Mouse (Mus musculus) gastrocnemius, adult 2 months (tissue): Measurements from ENCODE around the gene Krtap4-2. TPM values are rescaled to one million over a fixed set of nuclear protein-coding genes. Genes with fewer than 3 reads are reported as not detected.
"Not testable (repeated sequence)": the region's sequence is repeated elsewhere in the genome, so short reads cannot be mapped to it uniquely, and the experiment has no call there.

ENCODE experiments used
- DNase-seq: peaks from one replicate; pipeline ENCODE4 v3.0.0; 2022
- H3K27ac ChIP-seq: fragments of 200-600 bp; 2 replicates; pipeline ENCODE4 v1.8.1; 2022; ENCODE audit warnings: mild to moderate bottlenecking
- H3K4me3 ChIP-seq: fragments of 200-600 bp; 2 replicates; pipeline ENCODE4 v1.8.1; 2022; ENCODE audit warnings: mild to moderate bottlenecking, moderate library complexity
- CTCF ChIP-seq: fragments of 200-600 bp; IDR thresholded peaks from 2 replicates; pipeline ENCODE4 v1.8.1; 2022; ENCODE audit warnings: antibody characterized with exemption, mild to moderate bottlenecking, moderate library complexity
- intact Hi-C: fragments of 180-260 bp; cut with DNase I; formaldehyde crosslinking; loops from one replicate; pipeline ENCODE4 v1.15.1; 2025
- long read RNA-seq, 2 experiments: library from polyadenylated mRNA; stranded (forward); transcript quantifications; one replicate each; pipeline ENCODE4 v2.0.0; 2021
- total RNA-seq, 2 experiments: library from RNA; stranded (reverse); gene quantifications; 2 replicates each; pipeline ENCODE4 v1.2.3; 2021

Gene Krtap4-2
- total RNA-seq, result not detected
- long read RNA-seq, experiment 1, result 0 reads
- long read RNA-seq, experiment 2, result 0 reads

DNA sequence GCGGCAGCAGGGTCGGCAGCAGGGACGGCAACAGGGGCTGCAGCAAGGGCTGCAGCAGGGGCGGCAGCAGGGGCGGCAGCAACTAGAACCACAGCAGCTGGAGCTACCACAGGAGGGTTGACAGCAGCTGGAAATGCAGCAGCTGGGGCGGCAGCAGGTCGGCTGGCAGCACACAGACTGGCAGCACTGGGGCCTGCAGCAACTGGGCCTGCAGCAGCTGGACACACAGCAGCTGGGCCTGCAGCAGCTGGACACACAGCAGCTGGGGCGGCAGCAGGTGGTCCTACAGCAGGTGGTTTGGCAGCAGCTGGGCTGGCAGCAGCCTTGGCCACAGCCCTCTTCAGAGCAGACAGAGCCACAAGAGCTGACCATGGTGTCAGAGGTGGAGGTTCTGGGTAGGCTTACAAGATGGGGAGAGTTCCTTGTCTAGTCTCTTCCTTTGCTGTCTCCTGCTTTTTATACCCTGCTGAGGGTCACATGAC, at the start of gene Krtap4-2:
Krtap4-2 (minus strand) TSS at position 432 of the 482 bp plus-strand sequence.
- intact Hi-C loops, result no loop called here
- no peak for TF ChIP-seq CTCF
- no peak for DNase-seq
- H3K27ac ChIP-seq, result no peak within 1 kb of the TSS
- H3K4me3 ChIP-seq, result no peak within 1 kb of the TSS

DNA sequence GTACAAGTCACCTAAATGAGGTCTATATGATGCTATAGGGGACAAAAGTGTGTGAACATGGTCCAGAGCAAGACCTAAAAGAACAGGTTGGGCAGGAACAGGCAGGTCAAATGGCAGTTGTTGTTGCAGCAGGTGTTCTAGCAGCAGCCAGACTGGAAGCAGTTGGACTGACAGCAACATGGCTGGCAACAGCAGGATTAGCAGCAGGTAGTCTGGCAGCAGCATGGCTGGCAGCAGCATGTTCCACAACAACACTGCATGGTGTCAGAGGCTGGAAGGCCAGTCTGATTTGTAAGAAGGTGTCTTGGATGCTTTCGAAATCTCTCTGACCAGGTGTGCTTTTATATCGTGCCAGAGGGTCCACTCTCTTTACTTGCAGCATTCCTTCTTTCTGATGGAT, 48.6 kb upstream of the Krtap4-2 start:
- Histone ChIP-seq H3K27ac (no peak overlapping the region), H3K4me3 (no peak overlapping the region)
- DNase-seq, result no peak
- intact Hi-C loops, result no loop called here
- TF ChIP-seq CTCF, result no peak

DNA sequence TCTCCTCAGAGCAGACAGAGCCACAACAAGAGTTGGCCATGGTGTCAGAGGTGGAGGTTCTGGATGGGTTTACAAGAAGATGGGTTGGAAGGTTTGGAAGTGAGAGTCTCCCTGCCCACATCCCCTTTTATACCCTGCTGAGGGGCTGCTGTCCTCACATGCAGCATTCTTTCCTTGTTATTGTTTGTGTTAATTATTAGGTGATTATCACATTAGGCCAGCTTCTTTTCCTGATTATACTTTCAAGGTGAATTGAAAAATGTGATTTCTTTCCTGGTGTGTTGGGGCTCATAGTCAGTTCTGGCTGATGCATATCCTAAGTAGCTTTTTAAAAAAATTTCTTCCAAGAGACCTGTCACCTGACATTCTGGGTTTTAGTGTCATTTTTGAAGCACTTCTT, 31.0 kb upstream of the Krtap4-2 start, which contains the start of gene Krtap4-6:
Krtap4-6 (minus strand) TSS at position 101 of the 400 bp plus-strand sequence.
- no peak within 1 kb of the TSS for H3K27ac ChIP-seq
- DNase-seq, result no peak
- no peak for TF ChIP-seq CTCF
- intact Hi-C loops, result no loop called here
- no peak within 1 kb of the TSS for H3K4me3 ChIP-seq

DNA sequence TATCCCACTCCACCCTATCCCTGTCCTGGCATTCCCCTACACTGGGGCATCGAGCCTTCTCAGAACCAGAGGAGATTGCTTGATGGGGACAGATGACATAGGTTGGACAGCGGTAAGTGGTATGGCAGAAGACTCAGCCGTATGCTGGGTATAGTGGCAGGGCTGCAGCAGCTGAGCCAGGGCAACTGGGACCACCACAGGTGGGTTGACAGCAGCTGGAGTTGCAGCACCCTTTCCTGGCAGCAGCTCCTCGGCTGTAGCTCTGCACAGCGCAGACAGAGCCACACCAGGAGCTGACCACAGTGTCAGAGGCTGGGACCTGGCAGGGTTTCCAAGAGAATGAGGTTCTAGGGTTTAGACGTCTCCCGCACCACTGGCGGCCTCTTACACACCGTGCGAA, 27.9 kb upstream of the Krtap4-2 start:
- no peak for DNase-seq
- intact Hi-C loops, result no loop called here
- Histone ChIP-seq H3K27ac (no peak overlapping the region), H3K4me3 (no peak overlapping the region)
- no peak for TF ChIP-seq CTCF

DNA sequence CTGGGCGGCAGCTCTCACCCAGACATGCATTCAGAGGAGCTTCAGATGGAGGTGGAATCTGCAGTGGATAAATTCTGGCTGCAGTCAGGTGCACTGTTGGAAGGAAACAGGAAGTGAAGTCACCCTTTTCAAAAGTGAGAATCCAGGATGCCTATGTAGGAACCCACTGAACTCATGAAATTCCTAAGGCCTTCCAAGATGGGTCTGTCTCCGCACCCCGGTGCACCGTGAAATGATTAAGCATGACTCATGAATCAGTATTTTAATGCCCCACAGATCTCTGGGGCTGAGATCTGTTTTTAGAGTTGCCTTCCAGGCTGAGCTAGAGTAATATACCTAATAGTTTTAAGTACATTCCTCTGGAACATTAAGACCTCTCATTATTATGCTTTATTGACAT, 24.4 kb upstream of the Krtap4-2 start:
- no peak for DNase-seq
- intact Hi-C loops, result no loop called here
- Histone ChIP-seq H3K4me3 (no peak overlapping the region), H3K27ac (no peak overlapping the region)
- no peak for TF ChIP-seq CTCF

DNA sequence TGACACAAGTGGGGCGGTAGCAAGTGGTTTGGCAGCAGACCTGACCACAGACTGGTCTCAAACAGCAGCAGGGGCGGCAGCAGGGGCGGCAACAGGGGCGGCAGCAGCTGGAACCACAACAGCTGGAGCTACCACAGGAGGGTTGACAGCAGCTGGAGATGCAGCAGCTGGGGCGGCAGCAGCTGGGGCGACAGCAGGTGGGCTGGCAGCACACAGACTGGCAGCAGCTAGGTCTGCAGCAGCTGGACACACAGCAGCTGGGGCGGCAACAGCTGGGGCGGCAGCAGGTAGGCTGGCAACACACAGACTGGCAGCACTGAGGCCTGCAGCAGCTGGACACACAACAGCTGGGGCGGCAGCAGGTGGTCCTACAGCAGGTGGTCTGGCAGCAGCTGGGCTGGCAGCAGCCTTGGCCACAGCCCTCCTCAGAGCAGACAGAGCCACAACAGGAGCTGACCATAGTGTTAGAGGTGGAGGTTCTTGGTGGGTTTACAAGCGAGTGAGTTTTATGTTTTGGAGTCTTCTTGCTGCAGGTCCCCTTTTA, 23.7 kb upstream of the Krtap4-2 start, which contains the start of gene Gm11563:
Gm11563 (minus strand) TSS at position 494 of the 544 bp plus-strand sequence.
- H3K4me3 ChIP-seq, intact Hi-C loops, DNase-seq, H3K27ac ChIP-seq: not testable (repeated sequence)

DNA sequence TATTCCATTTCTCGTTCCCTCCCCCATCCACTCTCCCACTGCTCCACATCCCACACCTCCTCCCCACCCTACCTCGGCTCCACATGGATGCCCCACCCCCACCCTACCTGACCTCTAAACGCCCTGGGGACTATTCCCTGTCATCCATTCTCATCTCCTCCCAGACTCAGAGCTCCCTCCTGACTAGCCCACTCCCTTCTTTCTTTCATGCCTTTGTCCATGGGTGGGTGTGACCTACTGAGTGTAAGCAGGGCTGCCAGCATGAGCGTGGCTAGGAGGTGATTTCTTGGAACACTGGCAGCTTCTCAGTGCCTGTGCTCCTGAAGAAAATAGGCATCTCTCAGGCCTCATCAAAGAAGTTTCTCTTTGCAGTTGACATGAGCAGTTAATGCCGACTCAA, 22.2 kb upstream of the Krtap4-2 start:
- intact Hi-C loops, result no loop called here
- DNase-seq, result no peak

DNA sequence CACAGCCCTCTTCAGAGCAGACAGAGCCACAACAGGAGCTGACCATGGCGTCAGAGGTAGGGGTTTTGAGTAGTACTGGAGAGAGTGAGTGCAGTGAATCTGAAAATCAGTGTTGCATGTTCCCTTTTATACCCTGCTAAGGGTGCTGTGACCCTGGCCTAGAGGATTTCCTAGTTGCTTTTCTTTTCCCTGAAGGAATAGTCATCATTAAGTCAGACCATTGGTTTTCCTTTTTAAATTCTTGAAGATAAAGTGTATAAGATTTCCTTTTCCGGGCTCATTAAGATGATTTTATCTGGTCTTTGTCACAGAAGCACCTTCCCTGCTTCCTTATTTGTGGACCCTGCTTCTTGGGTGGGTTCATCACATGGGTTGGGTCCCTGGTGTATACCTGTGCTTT, 15.3 kb upstream of the Krtap4-2 start, which contains the start of gene Gm11555:
Gm11555 (minus strand) TSS at position 101 of the 400 bp plus-strand sequence.
- intact Hi-C loops, result no loop called here
- no peak within 1 kb of the TSS for H3K4me3 ChIP-seq
- TF ChIP-seq CTCF, result no peak
- no peak within 1 kb of the TSS for H3K27ac ChIP-seq
- DNase-seq, result no peak

More for the DNA sequence above, 22.2 kb upstream of the Krtap4-2 start:
- H3K4me3 ChIP-seq, result no peak overlapping the region
- TF ChIP-seq CTCF, result no peak
- no peak overlapping the region for H3K27ac ChIP-seq

DNA sequence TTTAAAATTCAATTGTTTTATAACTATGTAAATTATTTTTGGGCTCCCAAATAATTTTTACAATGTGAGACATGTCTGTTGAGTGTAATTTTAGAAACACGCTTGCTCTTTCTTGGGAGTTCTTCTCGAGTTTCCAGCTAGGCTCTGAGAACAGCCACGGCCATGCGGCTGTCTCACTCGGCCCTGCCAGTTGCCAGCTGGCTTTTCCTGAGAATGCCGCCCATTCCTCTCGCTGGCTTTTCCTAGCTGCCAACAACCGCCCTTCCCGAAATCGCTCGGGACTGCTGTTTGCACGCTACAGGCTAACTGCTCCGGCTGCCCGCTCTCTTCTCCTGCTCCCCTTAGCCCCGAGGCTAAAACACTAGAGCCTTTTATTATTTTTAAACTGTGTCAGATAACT, 11.6 kb upstream of the Krtap4-2 start:
- peak; percentile 19 for DNase-seq
- intact Hi-C loops, result no loop called here

DNA sequence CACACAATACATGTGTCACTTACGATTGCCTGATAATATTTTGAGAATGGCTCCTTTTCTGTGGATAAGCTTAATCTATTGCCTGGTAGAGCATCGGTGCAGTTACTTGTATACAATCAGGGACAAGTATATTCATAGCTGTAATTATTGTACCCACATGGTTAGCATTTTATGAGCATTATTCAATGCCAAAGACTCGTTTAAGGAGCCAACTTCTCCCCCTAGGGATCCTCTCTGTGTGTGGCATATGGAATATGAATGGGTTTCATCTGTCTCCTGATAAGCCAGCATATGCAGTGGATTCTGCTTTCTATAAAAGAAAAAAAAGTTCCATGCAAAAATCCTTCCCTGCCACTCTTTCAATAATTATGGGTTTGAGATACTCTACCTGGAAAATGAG, 9.5 kb upstream of the Krtap4-2 start:
- no peak overlapping the region for H3K27ac ChIP-seq
- no peak for TF ChIP-seq CTCF
- no peak for DNase-seq
- intact Hi-C loops, result no loop called here
- no peak overlapping the region for H3K4me3 ChIP-seq

More for the DNA sequence above, 11.6 kb upstream of the Krtap4-2 start:
- Histone ChIP-seq H3K4me3 (no peak overlapping the region; the same call in 1 of the 2 replicates), H3K27ac (no peak overlapping the region)
- no peak for TF ChIP-seq CTCF

DNA sequence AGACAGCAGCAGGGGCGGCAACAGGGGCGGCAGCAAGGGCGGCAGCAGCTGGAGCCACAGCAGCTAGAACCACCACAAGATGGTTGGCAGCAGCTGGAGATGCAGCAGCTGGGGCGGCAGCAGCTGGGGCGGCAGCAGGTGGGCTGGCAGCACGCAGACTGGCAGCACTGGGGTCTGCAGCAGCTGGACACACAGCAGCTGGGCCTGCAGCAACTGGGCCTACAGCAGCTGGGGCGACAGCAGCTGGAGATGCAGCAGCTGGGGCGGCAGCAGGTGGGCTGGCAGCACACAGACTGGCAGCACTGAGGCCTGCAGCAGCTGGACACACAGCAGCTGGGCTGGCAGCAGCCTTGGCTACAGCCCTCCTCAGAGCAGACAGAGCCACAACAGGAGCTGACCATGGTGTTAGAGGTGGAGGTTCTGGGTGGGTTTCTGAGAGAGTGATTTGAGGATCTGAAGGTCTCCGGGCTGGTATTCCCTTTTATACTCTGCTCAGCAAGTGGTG, 8.8 kb upstream of the Krtap4-2 start, which contains the start of gene Krtap4-7:
Krtap4-7 (minus strand) TSS at position 455 of the 505 bp plus-strand sequence.
- H3K4me3 ChIP-seq, result not testable (repeated sequence)

DNA sequence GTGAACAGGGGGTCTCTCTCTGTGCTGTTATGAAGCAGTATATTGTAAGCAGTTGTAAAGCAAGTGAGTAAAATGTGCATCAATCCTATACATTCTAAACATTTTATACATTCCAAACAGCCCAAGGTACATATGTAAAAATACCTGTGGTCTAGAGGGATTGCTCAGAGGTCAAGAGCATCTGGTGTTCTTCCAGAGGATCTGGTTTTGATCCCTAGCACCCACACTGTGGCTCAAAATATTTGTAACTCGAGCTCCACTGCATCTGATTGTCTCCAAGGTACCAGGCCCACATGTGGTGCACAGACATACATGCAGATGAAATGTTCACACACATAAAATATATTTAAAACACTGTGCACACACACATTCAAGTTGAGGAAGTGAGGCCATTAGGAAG, 6.0 kb upstream of the Krtap4-2 start:
- no peak for TF ChIP-seq CTCF
- intact Hi-C loops, result no loop called here

More for the DNA sequence above, 8.8 kb upstream of the Krtap4-2 start, which contains the start of gene Krtap4-7:
- intact Hi-C loops, H3K27ac ChIP-seq, DNase-seq: not testable (repeated sequence)

DNA sequence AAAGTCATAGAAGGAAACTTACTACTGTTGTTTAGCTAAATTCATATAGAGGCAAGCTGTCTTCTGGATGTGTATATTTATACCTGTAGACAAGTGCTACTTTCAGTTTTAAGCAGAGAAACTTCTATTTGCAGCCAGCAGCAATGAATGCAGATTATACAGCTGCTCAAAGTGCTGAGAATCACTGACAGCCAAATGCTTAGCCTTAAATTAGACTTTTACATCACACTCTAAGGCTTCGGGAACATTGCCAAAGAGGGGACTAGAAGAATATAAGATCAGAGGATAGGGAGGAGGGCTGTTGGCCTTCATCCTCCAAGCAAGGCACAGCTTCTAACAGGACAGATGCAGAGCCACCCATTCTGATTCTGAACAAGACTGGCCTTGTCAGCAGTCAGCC, 2.2 kb upstream of the Krtap4-2 start:
- Histone ChIP-seq H3K4me3 (no peak overlapping the region), H3K27ac (no peak overlapping the region)
- no peak for TF ChIP-seq CTCF
- no peak for DNase-seq
- intact Hi-C loops, result no loop called here

More for the DNA sequence above, 6.0 kb upstream of the Krtap4-2 start:
- H3K27ac ChIP-seq, result no peak overlapping the region
- H3K4me3 ChIP-seq, result no peak overlapping the region
- DNase-seq, result no peak

DNA sequence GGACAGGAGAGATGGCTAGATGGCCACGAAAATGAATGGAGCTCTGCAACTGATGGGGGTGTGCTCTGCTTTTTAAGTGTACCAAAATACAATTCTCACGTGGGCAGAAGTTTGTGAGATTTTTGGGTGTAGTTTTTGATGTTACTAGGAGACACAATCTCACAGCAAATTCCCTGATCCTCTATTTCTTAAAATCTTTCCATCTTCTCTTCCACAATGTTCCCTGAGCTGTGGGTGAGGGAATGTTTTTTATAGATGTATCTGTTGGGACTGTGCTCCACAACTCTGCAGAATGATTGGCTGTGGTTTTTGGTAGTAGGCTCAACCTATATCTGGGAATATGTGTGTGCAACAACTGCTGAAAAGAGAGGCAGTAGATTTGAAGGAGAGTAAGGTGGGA, 1.6 kb downstream of the Krtap4-2 start:
- intact Hi-C loops, result no loop called here
- TF ChIP-seq CTCF, result no peak
- no peak for DNase-seq
- H3K27ac ChIP-seq, result no peak overlapping the region
- no peak overlapping the region for H3K4me3 ChIP-seq
